Mouse (Mus musculus) myocyte (in vitro differentiated cells): Measurements from ENCODE around the gene Slc22a3. TPM values are rescaled to one million over a fixed set of nuclear protein-coding genes. Genes with fewer than 3 reads are reported as not detected.

ENCODE experiments used
- H3K27me3 ChIP-seq: one replicate; pipeline ENCODE4 v1.6.1; 2011; ENCODE audit not compliant: control insufficient read depth, insufficient read depth, insufficient read length
- H3K36me3 ChIP-seq: one replicate; pipeline ENCODE4 v1.6.1; 2011; ENCODE audit not compliant: control insufficient read depth, insufficient read depth
- H3K4me2 ChIP-seq: one replicate; pipeline ENCODE4 v1.6.1; 2011; ENCODE audit warnings: low read depth, control low read depth
- H3K4me3 ChIP-seq: one replicate; pipeline ENCODE4 v1.5.1; 2011; ENCODE audit warnings: mild to moderate bottlenecking, control low read depth, moderate library complexity
- H3K79me2 ChIP-seq: one replicate; pipeline ENCODE4 v1.6.1; 2011; ENCODE audit not compliant: control insufficient read depth, insufficient read depth
- H3ac ChIP-seq: one replicate; pipeline ENCODE4 v1.6.1; 2011; ENCODE audit not compliant: control insufficient read depth, insufficient read length
- CEBPB ChIP-seq: IDR thresholded peaks from 2 replicates; pipeline ENCODE4 v1.6.1; 2011; ENCODE audit warnings: mild to moderate bottlenecking, moderate library complexity; ENCODE audit not compliant: poor library complexity, insufficient read depth, severe bottlenecking
- E2F4 ChIP-seq: IDR thresholded peaks from one replicate; pipeline ENCODE4 v1.6.1; 2011; ENCODE audit warnings: mild to moderate bottlenecking, control low read depth, moderate library complexity; ENCODE audit not compliant: insufficient read depth
- MAX ChIP-seq: IDR thresholded peaks from one replicate; pipeline ENCODE4 v1.6.1; 2011; ENCODE audit warnings: low read depth, mild to moderate bottlenecking, control low read depth
- MYOD1 ChIP-seq, 3 experiments: IDR thresholded peaks; one replicate each; pipeline ENCODE4 v1.6.1; 2011; ENCODE audit warnings: control low read depth in 2 of 3, low read depth in 2 of 3, mild to moderate bottlenecking in 2 of 3, moderate library complexity in 1 of 3; ENCODE audit not compliant: insufficient read length in 2 of 3, control insufficient read depth in 1 of 3
- MYOG ChIP-seq, 3 experiments: IDR thresholded peaks; one replicate each; pipeline ENCODE4 v1.6.1; 2011; ENCODE audit warnings: control low read depth in 2 of 3, low read depth in 2 of 3, mild to moderate bottlenecking in 2 of 3; ENCODE audit not compliant: insufficient read length in 2 of 3, control insufficient read depth in 1 of 3, insufficient read depth in 1 of 3
- POLR2A ChIP-seq: IDR thresholded peaks from one replicate; pipeline ENCODE4 v1.6.1; 2011; ENCODE audit warnings: low read depth, mild to moderate bottlenecking, control low read depth, moderate library complexity; ENCODE audit not compliant: insufficient read length
- POLR2AphosphoS2 ChIP-seq: IDR thresholded peaks from one replicate; pipeline ENCODE4 v1.6.1; 2011; ENCODE audit warnings: low read depth, control low read depth; ENCODE audit not compliant: insufficient read length
- REST ChIP-seq: IDR thresholded peaks from one replicate; pipeline ENCODE4 v1.6.1; 2011; ENCODE audit warnings: mild to moderate bottlenecking, control low read depth, moderate library complexity; ENCODE audit not compliant: insufficient read depth, insufficient read length
- SRF ChIP-seq: IDR thresholded peaks from one replicate; pipeline ENCODE4 v1.6.1; 2011; ENCODE audit warnings: low read depth; ENCODE audit not compliant: control insufficient read depth, insufficient read length
- TCF12 ChIP-seq: IDR thresholded peaks from one replicate; pipeline ENCODE4 v1.6.1; 2011; ENCODE audit warnings: mild to moderate bottlenecking, control low read depth; ENCODE audit not compliant: poor library complexity, insufficient read depth, severe bottlenecking
- TCF3 ChIP-seq: IDR thresholded peaks from one replicate; pipeline ENCODE4 v1.6.1; 2011; ENCODE audit warnings: low read depth, control low read depth; ENCODE audit not compliant: insufficient read length
- USF1 ChIP-seq: IDR thresholded peaks from one replicate; pipeline ENCODE4 v1.6.1; 2011; ENCODE audit warnings: low read depth, mild to moderate bottlenecking, control low read depth, moderate library complexity
- polyA plus RNA-seq: library from polyadenylated mRNA; unstranded; fragments of >200 nt; fragmentation: generic; extraction: Trizol; gene quantifications from one replicate; pipeline ENCODE4 v1.2.1, GENCODE M21; 2012; ENCODE audit warnings: missing spikeins

The Slc22a3 gene
- polyA plus RNA-seq, 1 experiment = not detected

- no peaks in the 10 kb centered on the region for H3K36me3 ChIP-seq
- TF ChIP-seq MYOD1 (IDR thresholded peaks at IDR 0.05; ENCODE audit: control insufficient read depth in 1 of 3, insufficient read length in 2 of 3, low read depth in 2 of 3) = no peak
- TF ChIP-seq POLR2A = no peak
- TF ChIP-seq REST = no peak
- TF ChIP-seq SRF = no peak
- H3K27me3 ChIP-seq = peaks cover 43% of the 10 kb centered on the region
- H3ac ChIP-seq = no peak overlapping the region
- no peak overlapping the region for H3K4me2 ChIP-seq
- H3K79me2 ChIP-seq = no peaks in the 10 kb centered on the region
- no peak overlapping the region for H3K4me3 ChIP-seq
These were observed 3.7 kb upstream of the Slc22a3 start for GRCm38 (mm10) chr17:12511193-12511592.

- H3K27me3 ChIP-seq = peaks cover 57% of the 10 kb centered on the region
- TF ChIP-seq POLR2A = no peak
- TF ChIP-seq MYOD1 (IDR thresholded peaks at IDR 0.05; ENCODE audit: control insufficient read depth in 1 of 3, insufficient read length in 2 of 3, low read depth in 2 of 3) = no peak
- TF ChIP-seq USF1 = no peak
- TF ChIP-seq MAX = no peak
- no peak for TF ChIP-seq CEBPB
- TF ChIP-seq E2F4 = no peak
- TF ChIP-seq TCF3 = no peak
- TF ChIP-seq TCF12 = no peak
- TF ChIP-seq SRF = no peak
- TF ChIP-seq POLR2AphosphoS2 = no peak
- no peak for TF ChIP-seq MYOG (IDR thresholded peaks at IDR 0.05; ENCODE audit: control insufficient read depth in 1 of 3, insufficient read depth in 1 of 3, insufficient read length in 2 of 3, low read depth in 2 of 3)
- no peak for TF ChIP-seq REST
These were observed 872 bp upstream of the Slc22a3 start for GRCm38 (mm10) chr17:12508376-12508775.

GRCm38 (mm10) chr17:12506903-12507563 is 471 bp downstream of the Slc22a3 start:
- Histone ChIP-seq H3K27me3 (peaks cover 55% of the 10 kb centered on the region), H3ac (no peak overlapping the region), H3K4me3 (no peak overlapping the region), H3K36me3 (no peaks in the 10 kb centered on the region), H3K4me2 (no peak overlapping the region), H3K79me2 (no peaks in the 10 kb centered on the region)
- no peak for TF ChIP-seq MYOD1 (IDR thresholded peaks at IDR 0.05; ENCODE audit: control insufficient read depth in 1 of 3, insufficient read length in 2 of 3, low read depth in 2 of 3)
- no peak for TF ChIP-seq TCF12
- no peak for TF ChIP-seq POLR2A
- TF ChIP-seq REST = no peak
- TF ChIP-seq MYOG (IDR thresholded peaks at IDR 0.05; ENCODE audit: control insufficient read depth in 1 of 3, insufficient read depth in 1 of 3, insufficient read length in 2 of 3, low read depth in 2 of 3) = no peak
- TF ChIP-seq CEBPB = no peak
- no peak for TF ChIP-seq MAX
- no peak for TF ChIP-seq TCF3
- no peak for TF ChIP-seq USF1

More at GRCm38 (mm10) chr17:12508376-12508775, 872 bp upstream of the Slc22a3 start:
- no peaks in the 10 kb centered on the region for H3K79me2 ChIP-seq
- H3K4me2 ChIP-seq = no peak overlapping the region
- no peaks in the 10 kb centered on the region for H3K36me3 ChIP-seq
- no peak overlapping the region for H3ac ChIP-seq
- H3K4me3 ChIP-seq = no peak overlapping the region

GRCm38 (mm10) chr17:12505708-12506107 is 1.8 kb downstream of the Slc22a3 start:
- TF ChIP-seq POLR2A (no peak), POLR2AphosphoS2 (no peak), USF1 (no peak), MYOG (IDR thresholded peaks at IDR 0.05; ENCODE audit: control insufficient read depth in 1 of 3, insufficient read depth in 1 of 3, insufficient read length in 2 of 3, low read depth in 2 of 3) (no peak), SRF (no peak), MYOD1 (IDR thresholded peaks at IDR 0.05; ENCODE audit: control insufficient read depth in 1 of 3, insufficient read length in 2 of 3, low read depth in 2 of 3) (no peak), TCF3 (no peak), TCF12 (no peak), E2F4 (no peak), REST (no peak), MAX (no peak), CEBPB (no peak)
- H3K79me2 ChIP-seq = no peaks in the 10 kb centered on the region
- peaks cover 52% of the 10 kb centered on the region for H3K27me3 ChIP-seq
- H3K4me3 ChIP-seq = no peak overlapping the region
- H3ac ChIP-seq = no peak overlapping the region
- H3K36me3 ChIP-seq = no peaks in the 10 kb centered on the region
- H3K4me2 ChIP-seq = no peak overlapping the region

- Histone ChIP-seq H3K27me3 (peaks cover 32% of the 10 kb centered on the region), H3ac (no peak overlapping the region), H3K36me3 (no peaks in the 10 kb centered on the region), H3K79me2 (no peaks in the 10 kb centered on the region), H3K4me3 (no peak overlapping the region), H3K4me2 (no peak overlapping the region)
- TF ChIP-seq USF1 (no peak), CEBPB (no peak), MYOD1 (IDR thresholded peaks at IDR 0.05; ENCODE audit: control insufficient read depth in 1 of 3, insufficient read length in 2 of 3, low read depth in 2 of 3) (no peak), E2F4 (no peak), POLR2AphosphoS2 (no peak), MAX (no peak), SRF (no peak), MYOG (IDR thresholded peaks at IDR 0.05; ENCODE audit: control insufficient read depth in 1 of 3, insufficient read depth in 1 of 3, insufficient read length in 2 of 3, low read depth in 2 of 3) (no peak), TCF3 (no peak)
These were observed 8.1 kb downstream of the Slc22a3 start for GRCm38 (mm10) chr17:12499426-12499825.
